ENCODE assay signal across 8 mouse cellular contexts in genomic region chr10:116768642-116769041, GRCm38 (mm10).
DNase-seq lines count a peak whose midpoint lies in the region; ATAC-seq and TF ChIP-seq lines count a peak whose summit lies in the region.
"Had no signal": no experiment of that assay in that cellular context is flagged by ENCODE, and none has a peak within 500 bp of the region (broad histone marks: within the 10 kb centered on the region; RNA-seq: fewer than 3 reads in every experiment).

No protein-coding gene starts in this region.

- TF ChIP-seq CTCF in kidney, adult 2 months (conservative IDR thresholded peaks at IDR 0.05; ENCODE audit: insufficient read depth, insufficient read length, low read depth, low read length), result no peak
- TF ChIP-seq CTCF in forebrain, postnatal 0 days (IDR thresholded peaks at IDR 0.05; ENCODE audit: low read depth), result no peak

- WGBS in kidney, adult 2 months, result 52% methylated on average over 13 of the region's 13 CpGs
- 39% methylated on average over 13 of the region's 13 CpGs for WGBS in forebrain, postnatal 0 days
- 30% methylated on average over 13 of the region's 13 CpGs for whole genome bisulfite sequencing in lung, embryonic 15.5 days

- no peak overlapping the region for H3K27ac ChIP-seq in kidney, adult 2 months (ENCODE audit: insufficient read depth, low read depth, low read length)
- H3K27ac ChIP-seq in forebrain, postnatal 0 days (ENCODE audit: low read depth, low read length), result no peak overlapping the region
- no peak overlapping the region for H3K27ac ChIP-seq in lung, embryonic 15.5 days

- no peak for ATAC-seq in forebrain, postnatal 0 days
- ATAC-seq in lung, embryonic 15.5 days (ENCODE audit: borderline replicate concordance, extremely low read depth, low FRiP score, low TSS enrichment), result no peak
- ATAC-seq in megakaryocyte progenitor cell, adult 5-6 weeks (replicated peaks; ENCODE audit: poor library complexity), result no peak

- no peaks in the 10 kb centered on the region for H3K36me3 ChIP-seq in kidney, adult 2 months (ENCODE audit: control insufficient read depth, insufficient read depth, low read length)
- H3K36me3 ChIP-seq in forebrain, postnatal 0 days (ENCODE audit: insufficient read depth), result no peaks in the 10 kb centered on the region
- H3K36me3 ChIP-seq in lung, embryonic 15.5 days, result no peaks in the 10 kb centered on the region

- no peaks in the 10 kb centered on the region for H3K27me3 ChIP-seq in kidney, adult 2 months (replicated peaks; ENCODE audit: control insufficient read depth, insufficient read depth, low read length)
- no peaks in the 10 kb centered on the region; the same call in 1 of the 2 replicates for H3K27me3 ChIP-seq in forebrain, postnatal 0 days (ENCODE audit: insufficient read depth, low read length)
- H3K27me3 ChIP-seq in lung, embryonic 15.5 days, result no peaks in the 10 kb centered on the region

- DNase-seq in kidney, adult 2 months, result peak; percentile 44
- DNase-seq in kidney, adult 8-10 months, result no peak
- DNase-seq in brain, adult 2 months (ENCODE audit: low read depth, low spot score), result peak; percentile 57
- DNase-seq in forebrain, postnatal 0 days, result peak; percentile 40
- no peak for DNase-seq in thymus, postnatal 25 days
- DNase-seq: right cerebral cortex, adult 18-20 months had no signal

- H3K4me2 ChIP-seq in forebrain, postnatal 0 days (ENCODE audit: low read depth), result no peak overlapping the region
- H3K4me2 ChIP-seq in lung, embryonic 15.5 days, result peak overlapping the region; percentile 18; the same call in 1 of the 2 replicates

- H3K9me3 ChIP-seq in forebrain, postnatal 0 days (ENCODE audit: low read length), result no peaks in the 10 kb centered on the region
- H3K9me3 ChIP-seq in lung, embryonic 15.5 days, result no peaks in the 10 kb centered on the region

- H3K4me1 ChIP-seq in kidney, adult 2 months (ENCODE audit: control insufficient read depth, insufficient read depth, low read length), result no peaks in the 10 kb centered on the region; the same call in 1 of the 2 replicates
- H3K4me1 ChIP-seq in forebrain, postnatal 0 days (ENCODE audit: insufficient read depth), result no peaks in the 10 kb centered on the region
- peaks cover 25% of the 10 kb centered on the region for H3K4me1 ChIP-seq in lung, embryonic 15.5 days

- no peak overlapping the region for H3K4me3 ChIP-seq in kidney, adult 2 months (ENCODE audit: insufficient read depth, low read depth, low read length)
- no peak overlapping the region for H3K4me3 ChIP-seq in forebrain, postnatal 0 days (ENCODE audit: low read depth, low read length)
- H3K4me3 ChIP-seq in lung, embryonic 15.5 days, result no peak overlapping the region

- H3K9ac ChIP-seq in forebrain, postnatal 0 days, result no peak overlapping the region
- no peak overlapping the region for H3K9ac ChIP-seq in lung, embryonic 15.5 days

- no peak for TF ChIP-seq POLR2A in kidney, adult 2 months (IDR thresholded peaks at IDR 0.05; ENCODE audit: low read depth, low read length)

Comparison
In these comparisons a context has a peak if more than half of its experiments do, and no peak if none do; other contexts are left out.
1. DNase-seq: peak in kidney, adult 2 months (single experiment), brain, adult 2 months (single experiment) and forebrain, postnatal 0 days (single experiment); none in kidney, adult 8-10 months (0 of 2) and thymus, postnatal 25 days (single experiment).